Mouse (Mus musculus): ENCODE results near the gene Lrmda.
A peak's percentile ranks its signal among the peaks of the same experiment; 100 is the strongest.
"Not testable (repeated sequence)": the region's sequence is repeated elsewhere in the genome, so short reads cannot be mapped to it uniquely, and the experiment has no call there.

The Lrmda gene

GRCm38 (mm10) chr14:22783211-22784161, 764.0 kb downstream of the Lrmda start:
- DNase-seq (ENCODE audit: low spot score in 2 of 2) = peak; percentile 20 to 23

- no peak for DNase-seq (ENCODE audit: low spot score in 2 of 2)
Measured at GRCm38 (mm10) chr14:22800020-22800419, 780.5 kb downstream of the Lrmda start.

DNA sequence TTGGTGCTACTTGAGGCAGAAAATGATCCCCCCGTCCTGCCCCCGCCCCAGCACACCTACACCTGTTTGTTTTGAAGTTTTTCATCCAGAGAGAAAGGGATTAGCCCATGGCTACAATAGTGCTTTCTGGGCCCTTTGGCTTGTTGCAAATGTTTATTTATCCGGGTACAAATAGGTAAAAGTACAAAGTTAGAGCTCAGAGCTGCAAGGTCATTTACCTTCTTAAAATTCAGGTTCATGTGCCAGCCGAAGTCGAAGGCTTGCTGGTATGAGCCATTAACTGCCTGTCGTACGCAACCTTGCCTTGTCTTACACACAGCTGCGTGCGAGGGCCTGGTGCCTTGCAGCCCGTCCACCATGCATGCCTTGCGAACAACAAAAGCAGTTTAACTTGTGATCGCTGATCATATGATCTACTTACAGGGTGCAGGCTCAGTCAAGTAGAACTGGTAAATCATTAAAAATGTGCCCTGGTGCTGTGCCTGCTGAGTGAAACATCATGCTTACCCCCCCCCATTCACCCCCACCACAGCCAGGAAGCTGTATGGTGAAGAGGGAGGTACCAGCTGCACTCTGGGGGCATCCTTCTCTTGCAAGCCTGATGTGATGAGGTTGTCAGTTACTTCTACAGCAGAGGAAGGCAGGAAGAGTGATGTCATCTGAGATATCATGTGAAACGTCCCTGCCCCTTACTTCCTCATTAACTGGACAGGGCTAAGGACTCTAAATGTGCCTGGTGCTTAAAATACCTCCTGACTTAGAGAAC, 781.5 kb downstream of the Lrmda start:
- DNase-seq (ENCODE audit: low spot score in 2 of 2) = no peak

DNA sequence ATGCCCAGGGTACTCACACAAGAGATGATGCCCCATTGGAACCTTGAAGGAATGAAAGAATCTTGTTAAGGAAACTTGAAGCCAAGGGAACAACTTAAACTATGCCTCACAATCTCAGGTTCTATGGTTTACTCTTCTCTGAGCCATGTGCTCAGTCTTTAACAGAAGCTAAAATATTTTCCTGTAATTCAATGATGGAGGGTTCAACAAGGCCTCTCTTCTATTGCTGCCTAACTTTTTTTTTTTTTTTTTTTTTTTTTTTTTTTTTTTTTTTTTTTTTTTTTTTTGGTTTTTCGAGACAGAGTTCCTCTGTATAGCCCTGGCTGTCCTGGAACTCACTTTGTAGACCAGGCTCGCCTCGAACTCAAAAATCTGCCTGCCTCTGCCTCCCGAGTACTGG, 782.2 kb downstream of the Lrmda start:
- not testable (repeated sequence) for DNase-seq (ENCODE audit: low spot score in 2 of 2)

GRCm38 (mm10) chr14:22807324-22807723, 787.8 kb downstream of the Lrmda start:
- DNase-seq (ENCODE audit: low spot score in 2 of 2) = no peak

GRCm38 (mm10) chr14:22807726-22808594, 788.4 kb downstream of the Lrmda start:
- DNase-seq (ENCODE audit: low spot score in 2 of 2) = peak in 1 of 2 experiments; percentile 67

GRCm38 (mm10) chr14:22808595-22809166, 789.2 kb downstream of the Lrmda start:
- DNase-seq (ENCODE audit: low spot score in 2 of 2) = no peak

GRCm38 (mm10) chr14:22809229-22809628, 789.7 kb downstream of the Lrmda start:
- no peak for DNase-seq (ENCODE audit: low spot score in 2 of 2)

- DNase-seq (ENCODE audit: low spot score in 2 of 2) = no peak
Measured at GRCm38 (mm10) chr14:22810531-22810930, 791.0 kb downstream of the Lrmda start.

DNA sequence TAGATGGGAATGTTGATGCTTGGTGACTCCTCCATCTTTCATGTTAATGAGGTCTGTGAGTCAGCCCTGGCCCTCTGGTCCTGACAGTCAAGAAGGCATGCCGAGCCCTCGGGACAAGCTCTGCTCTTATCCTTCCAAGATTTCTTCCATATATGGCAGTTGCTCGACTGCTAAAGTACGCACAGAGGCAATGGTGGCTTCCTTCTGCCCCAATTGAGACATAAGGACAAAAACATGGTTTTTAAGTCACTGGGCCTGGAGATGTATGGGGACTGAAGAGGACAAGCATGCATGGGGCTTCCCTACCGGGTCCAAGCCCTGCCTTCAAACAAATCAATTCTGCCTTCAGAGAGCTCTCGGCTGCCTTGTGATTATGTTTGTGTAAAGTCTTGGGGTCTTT, 793.3 kb downstream of the Lrmda start:
- no peak for DNase-seq (ENCODE audit: low spot score in 2 of 2)

DNA sequence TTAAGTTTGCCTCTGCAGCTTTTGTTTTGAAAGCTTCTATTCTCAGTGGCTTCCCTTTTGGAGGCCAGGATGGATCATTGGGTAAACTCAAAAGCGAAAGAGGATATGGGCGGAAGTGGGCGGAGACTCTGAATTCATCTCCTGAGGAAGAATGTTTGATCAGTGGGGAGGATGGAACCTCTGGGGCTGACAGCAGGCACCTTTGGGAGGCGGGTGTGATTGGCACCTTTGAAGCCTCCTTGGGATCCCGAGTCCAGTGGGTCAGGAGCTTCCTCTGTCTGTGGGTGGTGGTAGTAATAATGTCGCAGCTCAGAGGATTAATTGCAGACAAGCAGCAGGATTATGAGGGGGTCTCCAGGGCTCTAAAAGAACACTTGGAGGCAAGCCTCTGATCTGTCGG, 793.9 kb downstream of the Lrmda start:
- DNase-seq (ENCODE audit: low spot score in 2 of 2) = no peak

- no peak for DNase-seq (ENCODE audit: low spot score in 2 of 2)
Measured at GRCm38 (mm10) chr14:22814811-22815345, 795.4 kb downstream of the Lrmda start.

DNA sequence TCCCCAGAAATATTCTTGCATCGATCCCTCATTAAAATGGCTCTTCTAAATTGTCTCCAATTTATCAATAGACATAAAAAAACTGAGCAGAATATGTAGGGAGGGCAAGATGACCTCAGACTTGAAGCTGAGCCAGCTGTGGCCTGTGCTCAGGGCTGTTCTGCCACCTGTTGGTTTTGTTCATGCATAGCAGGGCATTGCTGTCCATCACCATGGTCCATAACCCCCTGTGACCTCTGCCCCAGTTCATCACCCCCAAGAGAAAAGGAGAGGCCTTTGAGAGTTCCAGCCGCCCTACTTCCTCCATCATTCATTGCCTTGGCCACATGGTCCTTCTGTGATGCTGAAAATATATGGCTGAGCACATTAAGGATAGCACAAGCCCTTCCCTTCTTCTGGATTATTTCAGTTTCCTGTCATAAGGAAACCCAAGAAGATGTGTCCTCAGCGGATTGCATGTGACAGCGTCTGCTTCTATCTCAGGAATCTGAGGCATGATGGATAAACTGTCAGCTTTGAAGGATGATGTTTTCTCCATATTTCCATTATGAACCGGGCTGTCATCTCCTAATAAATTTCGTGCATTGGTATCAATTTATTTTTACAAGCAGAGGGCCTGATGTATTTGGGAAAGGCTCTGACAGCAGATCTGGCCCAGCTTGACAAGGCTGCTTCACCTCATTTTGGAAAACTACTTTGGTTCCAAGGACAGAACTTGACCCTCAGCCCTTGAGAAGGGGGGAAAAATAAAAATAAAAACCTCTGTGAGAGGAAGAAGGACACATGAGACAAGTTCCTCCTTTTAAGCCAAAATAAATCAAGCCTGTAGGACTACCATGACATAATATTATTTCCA, 798.1 kb downstream of the Lrmda start:
- no peak for DNase-seq (ENCODE audit: low spot score in 2 of 2)

- no peak for DNase-seq (ENCODE audit: low spot score in 2 of 2)
Measured at GRCm38 (mm10) chr14:22818202-22818530, 798.7 kb downstream of the Lrmda start.

DNA sequence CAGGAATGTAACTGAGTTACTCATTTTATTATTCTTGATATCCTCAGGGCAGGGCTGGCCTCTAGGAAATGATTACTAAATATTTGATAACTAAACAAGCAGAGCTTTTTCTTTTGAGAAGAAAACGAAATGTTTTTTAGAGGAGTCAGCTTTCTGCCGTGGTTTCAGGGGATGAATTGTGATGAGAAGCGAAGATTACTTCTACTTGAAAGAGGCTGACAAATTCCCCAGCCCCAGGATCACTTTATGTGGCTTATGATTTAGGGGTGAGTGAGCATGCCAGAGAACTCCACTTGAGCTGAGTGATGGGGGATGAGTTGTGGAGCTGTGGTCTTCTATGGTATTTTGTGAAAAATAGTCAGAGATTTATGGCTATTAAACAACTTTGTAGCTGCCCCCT, 803.4 kb downstream of the Lrmda start:
- DNase-seq (ENCODE audit: low spot score in 2 of 2) = no peak

DNA sequence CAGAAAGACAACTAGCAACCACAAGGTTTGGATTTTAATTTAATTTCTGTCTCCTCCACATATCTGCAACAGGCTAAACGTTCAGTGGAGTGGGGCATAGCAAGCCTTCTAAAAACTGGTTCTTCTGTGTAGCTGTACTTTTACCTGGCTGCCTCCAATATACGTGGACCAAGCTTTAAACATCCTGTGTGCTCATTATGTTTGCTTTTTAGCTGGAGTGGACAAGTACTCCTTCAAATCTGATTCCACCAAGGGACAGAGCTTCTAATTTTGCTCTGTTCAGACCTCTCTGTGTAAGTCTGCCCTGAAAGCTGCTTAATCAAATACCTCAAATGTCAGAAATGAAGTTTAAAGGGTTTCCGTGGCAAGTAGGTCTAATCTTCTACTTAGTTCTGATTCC, 807.3 kb downstream of the Lrmda start:
- no peak for DNase-seq (ENCODE audit: low spot score in 2 of 2)

DNA sequence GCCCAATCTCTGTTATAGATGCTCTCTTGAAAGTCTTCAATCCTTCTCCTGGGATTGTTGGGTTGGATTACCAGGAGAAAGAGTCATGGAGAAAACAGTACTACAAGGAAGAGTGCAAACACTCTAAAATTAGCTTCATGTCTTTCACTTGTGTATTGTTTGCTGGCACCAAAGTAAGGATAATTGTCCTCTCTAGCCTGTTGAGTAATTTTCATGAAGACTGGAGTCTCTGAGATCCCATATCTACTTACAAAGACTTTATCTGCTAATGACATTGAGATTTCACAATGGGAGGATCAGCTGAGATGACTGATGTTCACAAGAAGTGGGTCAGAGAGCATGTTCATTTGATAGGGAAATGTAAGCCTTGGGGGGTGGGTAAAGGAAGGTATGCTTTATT, 817.5 kb downstream of the Lrmda start:
- DNase-seq (ENCODE audit: low spot score in 2 of 2) = no peak

DNA sequence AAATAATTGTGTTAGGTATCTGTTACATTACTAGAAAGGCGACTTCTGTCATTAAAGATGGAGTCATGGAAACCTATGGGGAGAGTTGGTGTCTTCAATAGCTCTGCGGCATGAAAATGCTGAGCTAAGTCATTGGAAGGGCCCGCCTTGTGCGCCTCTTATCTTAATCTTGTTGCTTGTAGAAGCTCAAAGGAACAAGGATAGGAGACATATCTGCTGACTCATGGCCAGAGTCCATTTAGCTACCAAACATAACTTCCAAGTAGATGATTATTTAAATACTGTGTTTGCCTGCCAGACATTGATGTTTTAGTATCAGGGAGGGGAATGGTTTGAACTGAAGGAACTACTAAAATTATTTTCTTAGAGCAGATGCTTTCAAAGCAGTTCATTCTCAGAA, 821.6 kb downstream of the Lrmda start:
- DNase-seq (ENCODE audit: low spot score in 2 of 2) = no peak

GRCm38 (mm10) chr14:22844006-22844405, 824.5 kb downstream of the Lrmda start:
- DNase-seq (ENCODE audit: low spot score in 2 of 2) = no peak

DNA sequence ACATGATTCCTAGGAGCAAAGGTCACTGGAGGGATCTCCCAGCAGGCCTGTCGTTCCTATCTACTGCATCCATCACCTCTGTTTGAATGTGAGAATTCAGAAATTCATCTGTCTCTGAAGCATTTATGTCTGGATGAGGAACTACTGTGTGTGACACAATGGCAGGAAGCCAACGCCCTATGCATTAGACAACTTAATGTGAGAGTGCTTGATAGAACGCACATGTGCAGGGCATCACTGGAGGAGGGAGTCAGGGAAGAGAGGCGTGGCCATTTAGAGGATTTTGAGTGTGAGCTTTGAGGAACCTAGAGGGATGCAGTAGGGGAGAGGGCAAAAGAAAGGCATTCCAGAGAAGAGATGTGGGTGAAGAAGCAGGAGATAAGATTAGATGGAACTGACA, 825.9 kb downstream of the Lrmda start:
- no peak for DNase-seq (ENCODE audit: low spot score in 2 of 2)

Data from urinary bladder, postnatal 36 days (tissue).